Mouse (Mus musculus): ENCODE measurements around the gene Ctnnbip1.

DNA sequence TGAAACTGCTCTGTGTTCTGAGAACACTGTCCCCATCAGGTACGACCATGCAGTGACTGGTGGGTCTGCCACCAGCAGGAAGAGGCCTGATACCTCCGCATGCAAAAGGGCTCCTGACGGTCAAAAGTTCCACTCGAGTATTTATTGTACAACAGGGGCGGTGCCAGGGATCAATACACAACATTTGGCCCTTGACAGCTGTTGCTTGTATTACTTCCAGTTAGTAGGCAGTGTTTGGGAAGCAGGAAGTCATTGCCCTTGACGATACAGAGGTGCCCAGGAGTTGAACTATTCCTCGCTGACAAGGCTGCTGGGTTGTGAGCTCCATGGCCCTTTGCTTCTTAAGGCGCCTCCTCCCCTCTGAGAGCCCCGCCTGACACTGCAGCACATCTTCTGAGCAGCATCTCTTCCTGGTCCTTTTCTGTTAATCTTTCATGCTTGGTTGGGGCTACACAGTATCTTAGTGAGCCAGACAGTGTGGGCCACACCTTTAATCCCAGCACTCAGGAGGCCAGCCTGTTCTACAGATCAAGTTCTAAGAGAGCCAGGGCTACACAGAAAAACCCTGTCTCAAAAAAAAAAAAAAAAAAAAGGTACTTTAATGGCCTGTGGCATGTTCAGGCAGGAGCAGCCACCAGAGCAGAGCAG lies 28.9 kb downstream of the Ctnnbip1 start:
- TF ChIP-seq EP300 (IDR thresholded peaks at IDR 0.05; ENCODE audit: insufficient read depth, low read depth, low read length), result no peak
- TF ChIP-seq CTCF (IDR thresholded peaks at IDR 0.05; ENCODE audit: low read depth, low read length), result no peak
